Mouse (Mus musculus): ENCODE results near the gene Tkt.
A peak's percentile ranks its signal among the peaks of the same experiment; 100 is the strongest.

Tkt gene

DNA sequence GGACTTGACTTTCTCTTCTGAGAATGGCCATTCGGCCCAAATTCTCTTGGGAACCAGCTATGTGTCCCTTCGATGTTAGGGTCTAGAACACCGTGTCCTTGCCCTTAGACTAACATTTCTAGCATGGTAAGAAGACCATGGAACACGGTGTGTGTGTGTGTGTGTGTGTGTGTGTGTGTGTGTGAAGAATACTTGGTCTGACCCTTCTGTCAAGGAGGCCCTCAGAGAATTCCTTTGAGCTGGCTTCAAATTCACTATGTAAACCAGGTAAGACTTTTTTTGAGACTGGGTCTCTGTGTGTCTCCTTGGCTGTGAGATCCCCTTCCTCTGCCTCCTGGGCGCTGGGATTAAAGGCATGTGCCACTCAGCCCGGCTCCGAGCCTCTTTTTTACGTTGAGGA lies 74.4 kb downstream of the Tkt start:
- DNase-seq: peak; percentile 66

Data from lung, postnatal 36 days (tissue).